Mouse (Mus musculus): Measurements from ENCODE around the gene Parp4.

GRCm38 (mm10) chr14:56689116-56689515, 113.7 kb downstream of the Parp4 start:
- TF ChIP-seq TCF12 (IDR thresholded peaks at IDR 0.05; ENCODE audit: insufficient read depth, poor library complexity, severe bottlenecking) (no peak), POLR2A (IDR thresholded peaks at IDR 0.05; ENCODE audit: insufficient read length, low read depth) (no peak), USF1 (IDR thresholded peaks at IDR 0.05; ENCODE audit: low read depth) (no peak), E2F4 (IDR thresholded peaks at IDR 0.05; ENCODE audit: insufficient read depth) (no peak)

Measured in myocyte (in vitro differentiated cells).